Mouse (Mus musculus): ENCODE results near the gene Gm43738. TPM values are rescaled to one million over a fixed set of nuclear protein-coding genes. Genes with fewer than 3 reads are reported as not detected.

Gene Gm43738
- polyA plus RNA-seq, 1 experiment from 2014 or later, result not detected

Other genes with a start within 250 kb of the Gm43738 start
- 39.8 and 42.8 TPM in 2 replicates for gene Msto1, start 187.1 kb downstream of the Gm43738 start, polyA plus RNA-seq (2015; fragmentation: Nextera tagmentation; extraction: Ambion mirVana)
- 22.0 and 22.6 TPM in 2 replicates for gene Ash1l, start 150.5 kb downstream of the Gm43738 start, polyA plus RNA-seq (2015; fragmentation: Nextera tagmentation; extraction: Ambion mirVana)
- gene Dap3, start 149.9 kb downstream of the Gm43738 start, polyA plus RNA-seq (2015; fragmentation: Nextera tagmentation; extraction: Ambion mirVana), result 145 and 155 TPM in 2 replicates
- gene Rusc1, start 7.8 kb downstream of the Gm43738 start, polyA plus RNA-seq (2015; fragmentation: Nextera tagmentation; extraction: Ambion mirVana), result 25.7 and 28.0 TPM in 2 replicates
- gene Fdps, start 860 bp upstream of the Gm43738 start, polyA plus RNA-seq (2015; fragmentation: Nextera tagmentation; extraction: Ambion mirVana), result 239 and 242 TPM in 2 replicates
- gene Pklr, start 35.0 kb upstream of the Gm43738 start, polyA plus RNA-seq (2015; fragmentation: Nextera tagmentation; extraction: Ambion mirVana), result 0.15 TPM in 1 of 2 replicates, not detected in the other
- 3.0 and 3.2 TPM in 2 replicates for gene Hcn3, start 59.1 kb upstream of the Gm43738 start, polyA plus RNA-seq (2015; fragmentation: Nextera tagmentation; extraction: Ambion mirVana)
- gene Clk2, start 63.7 kb upstream of the Gm43738 start, polyA plus RNA-seq (2015; fragmentation: Nextera tagmentation; extraction: Ambion mirVana), result 29.9 and 33.6 TPM in 2 replicates
- 108 and 109 TPM in 2 replicates for gene Scamp3, start 76.4 kb upstream of the Gm43738 start, polyA plus RNA-seq (2015; fragmentation: Nextera tagmentation; extraction: Ambion mirVana)
- gene Fam189b, start 82.0 kb upstream of the Gm43738 start, polyA plus RNA-seq (2015; fragmentation: Nextera tagmentation; extraction: Ambion mirVana), result 34.9 and 37.0 TPM in 2 replicates
- gene Gba, start 101.8 kb upstream of the Gm43738 start, polyA plus RNA-seq (2015; fragmentation: Nextera tagmentation; extraction: Ambion mirVana), result 49.0 and 55.6 TPM in 2 replicates
- gene Thbs3, start 114.1 kb upstream of the Gm43738 start, polyA plus RNA-seq (2015; fragmentation: Nextera tagmentation; extraction: Ambion mirVana), result 47.1 and 59.7 TPM in 2 replicates
- gene Mtx1, start 126.0 kb upstream of the Gm43738 start, polyA plus RNA-seq (2015; fragmentation: Nextera tagmentation; extraction: Ambion mirVana), result 173 and 196 TPM in 2 replicates
- gene Muc1, start 128.0 kb upstream of the Gm43738 start, polyA plus RNA-seq (2015; fragmentation: Nextera tagmentation; extraction: Ambion mirVana), result 4.0 and 10.2 TPM in 2 replicates
- 294 and 310 TPM in 2 replicates for gene Krtcap2, start 144.9 kb upstream of the Gm43738 start, polyA plus RNA-seq (2015; fragmentation: Nextera tagmentation; extraction: Ambion mirVana)
- gene Trim46, start 145.2 kb upstream of the Gm43738 start, polyA plus RNA-seq (2015; fragmentation: Nextera tagmentation; extraction: Ambion mirVana), result 5.0 and 5.9 TPM in 2 replicates
- gene Dpm3, start 158.3 kb upstream of the Gm43738 start, polyA plus RNA-seq (2015; fragmentation: Nextera tagmentation; extraction: Ambion mirVana), result 150 and 173 TPM in 2 replicates
- gene Slc50a1, start 169.5 kb upstream of the Gm43738 start, polyA plus RNA-seq (2015; fragmentation: Nextera tagmentation; extraction: Ambion mirVana), result 71.8 and 72.2 TPM in 2 replicates
- 55.8 and 57.4 TPM in 2 replicates for gene Efna1, start 180.0 kb upstream of the Gm43738 start, polyA plus RNA-seq (2015; fragmentation: Nextera tagmentation; extraction: Ambion mirVana)
- 42.3 and 47.2 TPM in 2 replicates for gene Efna3, start 221.9 kb upstream of the Gm43738 start, polyA plus RNA-seq (2015; fragmentation: Nextera tagmentation; extraction: Ambion mirVana)
- gene Efna4, start 236.9 kb upstream of the Gm43738 start, polyA plus RNA-seq (2015; fragmentation: Nextera tagmentation; extraction: Ambion mirVana), result 28.1 and 31.0 TPM in 2 replicates
- gene Adam15, start 248.9 kb upstream of the Gm43738 start, polyA plus RNA-seq (2015; fragmentation: Nextera tagmentation; extraction: Ambion mirVana), result 93.2 and 96.1 TPM in 2 replicates